Mouse (Mus musculus): ENCODE data around the gene Rab6a.
A peak's percentile ranks its signal among the peaks of the same experiment; 100 is the strongest.
"Not testable (repeated sequence)": the region's sequence is repeated elsewhere in the genome, so short reads cannot be mapped to it uniquely, and the experiment has no call there.

The Rab6a gene

DNA sequence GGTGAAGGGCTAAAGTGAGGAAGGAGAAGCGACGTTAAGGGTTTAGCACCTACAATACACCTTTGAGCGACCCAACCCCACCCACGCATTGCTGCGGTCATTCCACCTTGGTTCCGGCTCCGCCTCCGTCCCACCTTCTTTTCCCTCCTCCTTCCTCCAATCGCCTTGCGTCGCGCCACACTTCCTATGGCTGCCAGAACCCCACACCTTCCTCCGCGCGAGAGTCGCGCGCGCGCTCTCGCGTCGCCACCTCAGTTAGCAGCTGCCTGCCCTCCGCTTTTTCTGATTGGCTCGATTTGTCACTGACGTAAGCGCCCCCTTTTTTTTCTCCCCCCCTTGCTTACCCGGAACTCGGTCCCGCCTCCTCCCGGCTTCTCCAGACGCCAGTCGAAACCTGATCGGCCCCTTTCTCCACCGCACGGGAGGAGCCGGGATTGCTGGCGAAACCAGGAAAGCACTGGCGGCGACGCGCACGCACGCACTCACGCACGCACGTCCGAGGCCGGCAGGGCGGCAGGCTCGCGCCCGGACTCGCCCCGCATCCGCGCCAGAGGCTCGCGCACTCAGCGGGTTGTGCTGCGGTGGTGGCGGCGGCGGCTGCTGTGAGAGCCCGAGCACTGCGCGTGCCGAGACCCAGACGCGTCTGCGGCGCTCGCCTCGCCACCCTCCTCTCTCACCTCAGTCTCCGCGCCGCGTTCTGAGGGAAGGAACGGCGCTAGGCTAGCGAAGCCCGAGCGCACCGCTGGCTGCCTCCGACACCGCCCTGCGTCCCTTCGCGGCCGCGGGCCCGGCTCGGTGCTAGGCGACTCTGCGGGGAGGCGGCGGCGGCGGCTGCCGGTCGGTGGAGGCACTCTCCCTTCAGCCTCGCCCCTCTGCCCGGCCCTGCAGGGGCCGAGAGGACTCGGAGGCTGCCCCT, at the start of gene Rab6a:
Rab6a (plus strand) TSS at position 197 of the 916 bp plus-strand sequence.
- peak; percentile 87 to 93 for DNase-seq (ENCODE audit: low read depth in 2 of 2, low spot score in 2 of 2)

DNA sequence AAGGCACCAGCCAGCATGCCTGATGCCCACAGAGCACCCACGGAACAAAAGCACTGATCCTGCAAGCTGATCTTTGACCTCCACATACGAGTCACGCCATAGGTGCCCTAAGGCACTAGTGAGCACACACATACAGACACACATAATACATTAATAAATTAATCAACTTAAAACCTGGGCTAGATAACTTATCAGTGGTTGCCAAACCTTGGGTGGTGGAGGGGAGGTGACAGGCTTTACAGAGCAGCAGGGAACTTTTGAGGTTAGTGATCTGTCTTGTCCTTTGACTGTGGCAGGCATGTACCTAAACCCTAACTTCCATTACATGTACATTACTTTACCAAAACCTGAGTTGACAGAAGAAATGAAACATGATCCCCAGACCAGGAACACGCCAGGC, 47.9 kb upstream of the Rab6a start:
- DNase-seq (ENCODE audit: low read depth in 2 of 2, low spot score in 2 of 2) = no peak

DNA sequence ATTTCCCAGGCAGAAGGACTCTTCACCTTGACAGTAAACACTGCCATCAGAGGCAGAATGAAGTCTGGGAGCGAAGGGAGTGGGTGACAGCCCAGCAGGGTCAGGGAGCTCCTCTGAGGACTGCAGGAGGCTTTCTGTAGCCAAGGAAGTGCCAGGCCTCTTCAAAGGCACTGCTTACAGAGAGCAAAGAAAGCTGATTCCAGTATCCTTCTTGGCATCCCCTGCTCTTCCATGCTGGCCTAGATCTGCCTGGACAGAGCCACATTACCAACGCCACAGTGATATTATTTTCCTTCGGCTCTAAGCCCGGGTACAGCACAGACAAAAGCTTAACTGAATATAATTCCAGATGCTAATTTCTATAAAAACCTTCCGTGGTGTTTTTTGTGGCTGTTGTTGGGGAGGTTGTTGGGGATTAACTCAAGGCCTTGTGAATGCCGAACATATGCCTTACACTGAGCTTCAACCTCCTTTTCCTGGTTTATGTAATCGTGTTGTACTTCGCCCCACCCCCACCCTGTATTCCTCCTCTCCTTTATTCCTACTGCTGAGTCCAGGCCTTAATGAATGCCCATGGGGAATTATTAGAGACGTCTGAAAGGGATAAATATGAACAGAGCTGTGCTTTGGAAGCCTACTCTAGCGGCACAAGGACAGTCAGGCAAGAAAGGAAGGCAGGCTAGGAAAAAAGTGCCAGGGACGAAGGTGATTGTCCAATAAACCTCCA, 45.2 kb upstream of the Rab6a start:
- DNase-seq (ENCODE audit: low read depth in 2 of 2, low spot score in 2 of 2) = no peak

DNA sequence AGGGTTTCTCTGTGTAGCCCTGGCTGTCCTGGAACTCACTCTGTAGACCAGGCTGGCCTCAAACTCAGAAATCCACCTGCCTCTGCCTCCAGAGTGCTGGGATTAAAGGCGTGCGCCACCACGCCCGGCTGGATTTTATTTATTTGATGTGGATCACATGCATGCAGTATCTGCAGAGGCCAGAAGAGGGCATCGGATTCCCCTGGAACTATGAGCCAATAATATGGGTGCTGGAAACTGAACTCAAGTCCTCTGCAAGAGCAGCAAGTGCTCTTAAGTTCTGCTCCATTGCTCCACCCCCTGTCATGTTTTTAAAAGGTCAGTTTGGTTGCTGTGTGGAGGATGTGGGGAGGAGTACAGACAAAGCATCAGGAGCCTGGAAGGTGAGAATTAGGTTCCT, 40.0 kb upstream of the Rab6a start:
- not testable (repeated sequence) for DNase-seq (ENCODE audit: low read depth in 2 of 2, low spot score in 2 of 2)

DNA sequence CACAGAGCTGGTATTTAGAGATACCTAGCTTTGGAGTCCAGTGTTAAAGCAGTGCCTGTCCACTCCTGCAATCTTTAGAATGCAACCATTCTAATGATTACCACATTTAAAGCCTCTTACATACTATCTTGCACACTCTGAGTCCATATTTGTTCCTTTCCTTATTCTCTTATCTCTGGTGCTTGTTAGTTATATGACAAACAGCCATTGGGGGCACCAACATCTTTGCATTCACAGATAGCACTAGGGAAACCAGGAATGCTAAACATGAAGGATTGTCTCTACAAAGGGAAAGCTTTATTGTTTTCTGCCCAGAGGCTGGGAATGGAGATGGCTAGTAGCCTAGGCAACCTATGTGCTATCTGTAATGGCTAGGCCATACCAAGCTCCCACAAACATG, 37.3 kb upstream of the Rab6a start:
- no peak for DNase-seq (ENCODE audit: low read depth in 2 of 2, low spot score in 2 of 2)

DNA sequence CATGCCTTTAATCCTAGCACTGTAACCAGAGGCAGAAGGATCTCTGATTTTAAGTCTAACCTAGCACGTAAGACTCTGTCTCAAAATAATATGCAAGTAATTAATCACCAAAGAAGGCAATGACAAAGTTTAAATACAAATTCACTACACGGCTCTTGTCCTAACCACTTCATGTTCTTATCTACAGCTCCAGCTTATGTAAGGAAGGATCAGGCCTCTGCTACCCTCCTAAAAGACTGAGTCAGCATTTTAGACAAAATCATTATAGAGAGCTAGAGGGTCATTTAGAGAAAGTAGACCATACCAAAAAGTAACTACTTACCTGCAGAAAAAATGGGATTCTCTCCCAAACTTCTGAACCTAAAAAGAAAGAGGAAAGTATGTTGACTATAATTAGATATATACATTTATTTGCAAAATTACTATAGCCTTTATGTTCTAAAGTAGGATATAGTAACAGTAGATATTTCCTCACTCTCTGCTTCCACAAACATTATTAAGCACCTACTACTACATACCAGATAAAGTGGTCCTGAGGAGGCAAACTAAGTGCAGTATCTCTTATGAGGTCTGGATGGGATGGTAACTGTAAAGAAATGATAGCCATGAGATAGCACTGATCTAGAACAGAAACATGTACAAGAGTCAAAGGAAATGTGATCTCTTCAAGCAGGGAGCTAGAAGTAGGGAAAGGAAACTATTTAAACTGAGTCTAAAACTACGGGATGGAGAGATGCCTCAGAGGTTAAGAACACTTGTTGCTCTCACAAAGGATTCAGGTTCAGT, 36.1 kb upstream of the Rab6a start:
- no peak for DNase-seq (ENCODE audit: low read depth in 2 of 2, low spot score in 2 of 2)

DNA sequence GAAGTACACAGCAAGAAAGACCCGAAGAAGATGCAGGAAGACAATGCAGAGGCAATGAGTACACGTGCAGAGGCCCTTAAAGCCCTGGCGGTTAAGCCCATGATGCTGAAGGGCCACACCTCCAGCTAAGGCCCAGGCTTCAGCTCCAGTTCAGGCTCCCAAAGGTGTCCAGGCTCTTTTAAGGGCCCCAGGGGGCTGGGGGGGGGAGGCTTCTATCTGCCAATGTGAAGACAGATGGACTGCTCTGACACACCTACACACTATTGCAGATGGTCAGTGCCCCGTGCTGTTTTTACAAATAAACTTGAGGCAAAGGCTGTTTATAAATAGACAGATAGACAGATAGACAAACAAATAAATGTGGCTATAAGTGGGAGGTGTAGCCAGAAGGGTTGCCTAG, 35.1 kb upstream of the Rab6a start:
- DNase-seq (ENCODE audit: low read depth in 2 of 2, low spot score in 2 of 2) = no peak

DNA sequence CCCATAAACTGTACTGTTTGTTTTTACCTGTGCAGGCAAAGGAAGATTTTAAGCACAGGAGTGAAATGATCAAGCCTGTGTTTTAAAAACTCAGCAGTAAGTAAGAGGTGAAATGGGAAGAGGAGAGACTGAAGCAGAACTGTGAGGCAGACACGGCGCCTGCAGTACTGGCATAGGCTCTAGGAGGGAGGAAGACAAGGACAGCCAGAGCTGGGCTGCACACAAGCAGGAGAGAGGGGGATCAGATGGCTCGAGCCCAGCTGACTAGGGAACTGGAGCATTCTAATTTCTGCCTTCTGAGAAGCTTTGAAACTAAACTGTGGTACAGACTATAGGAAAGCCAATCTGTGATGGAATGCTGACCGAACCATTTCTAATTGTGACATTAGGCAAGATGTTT, 34.5 kb upstream of the Rab6a start:
- no peak for DNase-seq (ENCODE audit: low read depth in 2 of 2, low spot score in 2 of 2)

DNA sequence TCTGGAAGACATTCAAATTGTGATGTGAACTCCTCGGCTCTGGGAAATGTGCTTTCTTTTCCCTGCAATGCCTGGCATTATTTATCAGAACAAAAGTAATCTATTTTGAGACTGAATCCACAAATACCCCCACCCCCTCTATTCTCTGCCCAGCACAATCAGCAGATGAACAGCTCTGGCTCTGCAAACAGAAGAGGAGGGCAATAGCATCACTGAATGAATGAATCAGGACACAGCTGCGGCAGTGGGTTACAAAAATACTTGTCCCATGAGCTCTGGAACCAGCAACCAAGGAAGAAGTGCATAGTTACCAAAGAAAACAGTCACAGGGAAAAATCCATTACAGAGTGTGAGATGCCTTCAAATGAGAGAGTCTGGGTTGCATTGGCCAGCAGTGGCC, 28.4 kb upstream of the Rab6a start:
- DNase-seq (ENCODE audit: low read depth in 2 of 2, low spot score in 2 of 2) = no peak

DNA sequence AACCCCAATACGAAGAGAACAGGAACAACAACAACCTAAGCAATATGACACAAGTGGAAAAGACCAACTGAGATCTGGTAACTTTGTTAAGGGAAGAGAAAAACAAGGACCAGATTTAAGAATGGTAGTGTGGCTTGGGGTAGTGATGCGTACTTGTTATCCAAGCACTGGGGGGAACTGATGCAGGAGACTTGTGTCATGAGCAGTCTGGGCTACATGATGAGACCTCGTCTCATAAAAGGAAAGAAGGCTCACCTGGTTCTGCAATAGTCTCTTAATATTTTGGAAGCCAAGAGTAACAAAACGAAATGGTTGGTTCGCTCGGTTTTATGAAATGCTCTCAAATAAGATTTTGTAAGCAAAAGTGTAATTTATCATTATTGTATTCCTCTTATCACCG, 25.0 kb upstream of the Rab6a start:
- DNase-seq (ENCODE audit: low read depth in 2 of 2, low spot score in 2 of 2) = no peak

DNA sequence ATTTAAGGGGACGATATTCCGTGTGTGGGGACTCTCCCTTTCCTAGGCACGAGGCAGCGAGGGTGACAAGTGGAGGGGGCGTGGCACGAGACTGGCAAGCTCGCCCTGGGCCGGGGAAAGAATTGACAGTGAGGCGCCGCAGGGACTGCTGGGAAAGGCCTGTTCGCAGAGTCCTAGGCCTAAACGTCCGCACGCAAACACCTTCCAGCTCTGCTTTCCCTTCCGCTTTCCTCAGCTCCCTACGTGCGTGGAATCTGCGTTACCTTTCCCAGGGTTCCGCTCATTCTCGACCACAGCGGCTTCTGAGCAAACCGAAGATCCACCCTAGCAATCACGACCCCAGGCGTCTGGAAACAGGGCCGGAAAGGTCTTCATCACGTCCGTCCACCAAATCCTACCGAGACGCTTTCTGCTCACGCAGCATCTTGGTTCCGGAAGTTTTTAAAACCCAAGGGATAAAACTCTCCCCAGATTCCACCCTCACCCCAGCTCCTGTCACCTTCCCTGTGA, 24.4 kb upstream of the Rab6a start:
- peak; percentile 74 to 84 for DNase-seq (ENCODE audit: low read depth in 2 of 2, low spot score in 2 of 2)

DNA sequence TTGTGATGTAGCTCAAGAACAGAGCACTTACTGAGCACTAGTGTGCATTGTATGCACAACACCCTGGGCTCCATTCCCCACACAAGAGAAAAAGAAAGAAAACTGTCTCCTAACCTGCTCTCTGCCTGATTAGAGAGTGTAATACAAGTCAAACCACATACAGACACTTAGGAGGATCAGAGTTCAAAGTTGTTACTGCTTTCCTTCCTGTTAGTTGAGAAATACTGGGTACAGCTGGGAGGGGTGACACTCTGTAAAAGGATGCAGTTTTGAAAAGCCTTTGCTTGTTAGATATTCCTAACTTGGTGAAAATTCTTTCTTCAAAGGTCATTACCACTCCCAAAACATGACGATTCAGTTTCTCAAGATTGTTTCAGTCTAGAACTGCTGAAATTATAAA, 17.4 kb upstream of the Rab6a start:
- no peak for DNase-seq (ENCODE audit: low read depth in 2 of 2, low spot score in 2 of 2)

DNA sequence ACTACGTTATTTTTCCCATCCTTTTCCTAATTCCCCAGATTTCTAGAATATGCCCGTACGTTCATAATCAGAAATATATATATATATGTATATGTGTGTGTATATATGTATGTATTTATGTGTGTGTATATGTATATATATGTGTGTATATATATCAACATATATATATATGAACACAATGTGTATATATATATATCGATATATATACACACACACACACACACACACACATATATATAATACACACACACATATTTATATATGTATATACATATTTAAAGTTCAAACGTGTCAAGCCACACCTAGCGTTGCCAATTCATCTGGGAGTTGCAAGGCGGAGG, 16.7 kb upstream of the Rab6a start:
- DNase-seq (ENCODE audit: low read depth in 2 of 2, low spot score in 2 of 2) = no peak

DNA sequence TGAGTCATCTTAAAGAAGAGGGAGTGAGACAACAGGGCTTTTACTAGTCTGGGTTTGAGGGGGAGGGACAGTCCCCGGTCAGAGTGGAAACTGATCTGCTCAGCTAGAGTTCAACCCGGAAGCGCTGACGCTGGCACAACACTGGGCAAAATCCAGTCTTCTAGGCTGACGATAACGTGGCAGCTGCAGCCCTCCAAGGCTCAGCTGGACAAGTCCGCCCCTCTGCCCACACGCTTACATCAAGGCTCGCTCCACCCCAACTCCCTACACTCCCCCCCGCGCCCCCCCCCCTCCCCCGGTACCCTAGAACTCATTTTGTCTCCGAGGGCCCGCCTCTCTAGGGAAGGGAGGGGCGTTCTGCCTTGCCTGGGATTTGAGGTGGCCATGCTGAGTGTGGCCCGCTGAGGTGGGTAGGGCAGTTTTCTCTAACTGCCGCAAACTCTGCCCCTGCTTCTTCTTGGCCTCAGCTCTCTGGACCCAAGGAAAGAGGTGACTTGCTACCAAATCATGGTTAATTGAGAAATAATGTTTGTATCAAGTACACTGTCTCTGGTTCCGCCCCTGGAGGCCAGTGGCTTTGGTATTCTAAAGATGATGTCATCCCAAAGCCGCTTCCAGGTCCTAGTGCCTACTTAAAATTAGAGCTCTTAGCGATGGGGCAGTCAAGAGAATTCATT, 16.2 kb upstream of the Rab6a start:
- peak; percentile 55 to 72 for DNase-seq (ENCODE audit: low read depth in 2 of 2, low spot score in 2 of 2)

DNA sequence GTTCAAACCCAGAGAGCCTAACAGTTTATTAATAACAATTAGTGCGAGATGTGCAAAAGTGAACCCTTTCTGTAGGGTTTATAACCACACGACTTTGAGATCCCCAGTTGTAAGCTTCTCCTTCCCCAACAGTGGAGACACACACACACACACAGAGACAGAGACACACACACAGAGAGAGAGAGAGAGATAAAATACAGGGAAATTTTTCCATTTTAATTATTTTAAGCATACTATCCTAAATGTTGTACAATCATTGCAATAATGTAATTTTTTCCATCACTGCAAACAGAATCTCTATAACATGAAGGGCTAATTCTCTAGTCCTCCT, 15.7 kb upstream of the Rab6a start:
- DNase-seq (ENCODE audit: low read depth in 2 of 2, low spot score in 2 of 2) = no peak

DNA sequence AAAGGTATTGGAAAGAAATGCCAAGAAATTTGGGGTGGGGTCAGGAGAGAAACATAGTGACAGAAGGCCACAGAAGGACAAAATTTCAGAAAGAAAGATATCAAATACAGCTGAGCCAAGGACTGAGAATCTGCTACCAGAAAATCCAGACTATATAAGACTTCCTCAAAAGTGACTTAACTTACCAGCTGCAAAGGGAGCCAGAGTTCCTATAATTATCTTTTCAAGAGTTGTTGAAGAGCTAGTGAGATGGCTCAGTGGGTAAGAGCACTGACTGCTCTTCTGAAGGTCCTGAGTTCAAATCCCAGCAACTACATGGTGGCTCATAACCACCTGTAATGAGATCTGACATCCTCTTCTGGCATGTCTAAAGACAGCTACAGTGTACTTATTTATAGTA, 13.9 kb upstream of the Rab6a start:
- DNase-seq (ENCODE audit: low read depth in 2 of 2, low spot score in 2 of 2) = no peak

DNA sequence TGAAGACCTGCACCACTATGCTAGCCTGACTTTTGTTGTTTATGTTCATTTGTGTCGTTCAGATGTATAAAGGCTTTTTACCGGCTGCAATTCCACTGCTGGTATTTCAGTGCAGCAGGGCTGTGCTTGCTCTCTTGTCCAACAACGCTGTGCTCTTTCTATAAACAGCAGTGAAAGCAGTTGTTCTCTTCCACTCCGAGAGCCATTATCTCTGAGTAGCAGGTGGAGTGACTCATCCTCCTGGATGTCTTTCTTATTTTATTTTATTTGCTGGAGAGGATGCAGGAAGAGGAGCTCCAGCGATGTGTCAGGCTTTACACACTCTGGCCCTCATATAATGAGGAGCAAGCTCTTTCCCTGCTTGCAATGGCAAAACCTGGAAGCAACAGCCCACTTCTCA, 7.0 kb upstream of the Rab6a start:
- no peak for DNase-seq (ENCODE audit: low read depth in 2 of 2, low spot score in 2 of 2)

DNA sequence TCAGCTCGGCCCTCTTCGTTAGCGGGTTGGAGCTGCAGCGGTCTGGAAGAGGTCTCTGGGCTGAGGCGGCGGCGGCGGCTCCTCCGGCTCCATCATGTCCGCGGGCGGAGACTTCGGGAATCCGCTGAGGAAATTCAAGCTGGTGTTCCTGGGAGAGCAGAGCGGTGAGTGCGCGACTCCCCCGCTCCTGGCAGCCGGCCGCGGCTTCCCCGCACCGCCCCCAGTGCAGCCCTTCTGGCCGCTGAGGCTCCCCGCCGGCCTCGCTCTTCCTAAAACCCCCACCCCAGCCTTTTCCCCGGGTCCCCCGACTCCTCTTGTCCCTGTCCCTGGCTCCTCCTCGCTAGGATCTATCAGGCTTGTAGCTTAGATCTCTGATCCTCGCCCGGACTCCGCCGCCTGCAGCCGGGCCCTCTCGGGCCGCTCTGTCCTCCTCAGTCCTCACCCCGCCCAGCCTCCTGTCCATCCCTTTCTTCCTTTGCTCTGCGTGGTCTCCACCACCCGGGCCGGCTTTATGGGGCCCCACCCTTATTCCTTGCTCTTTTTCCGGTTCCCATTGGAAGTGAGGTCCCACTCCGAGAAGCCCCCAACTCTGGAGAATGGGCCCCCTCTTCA, 1.0 kb downstream of the Rab6a start, which contains the start of gene Mrpl48:
Mrpl48 (minus strand) TSS at position 172 of the 612 bp plus-strand sequence.
- DNase-seq (ENCODE audit: low read depth in 2 of 2, low spot score in 2 of 2) = peak in 1 of 2 experiments; percentile 8

DNA sequence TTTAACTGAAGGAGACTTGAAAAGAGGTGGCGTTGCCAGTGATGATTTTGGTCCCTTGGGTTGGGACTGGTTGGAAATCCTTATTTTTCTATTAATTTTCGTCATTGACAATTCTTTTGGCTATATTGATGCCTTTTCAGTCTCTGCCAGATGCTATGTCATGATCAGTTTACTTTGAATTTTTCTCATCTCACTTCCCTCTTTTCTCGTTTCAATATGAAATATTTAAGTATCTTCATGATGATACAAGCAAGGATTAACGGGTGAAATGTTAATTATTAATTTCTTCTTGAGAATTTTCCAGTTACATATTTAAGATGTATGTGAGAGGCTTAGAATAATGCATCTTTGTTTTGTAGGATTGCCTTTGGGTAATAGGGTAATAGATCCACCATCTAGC, 1.7 kb downstream of the Rab6a start:
- DNase-seq (ENCODE audit: low read depth in 2 of 2, low spot score in 2 of 2) = no peak

DNA sequence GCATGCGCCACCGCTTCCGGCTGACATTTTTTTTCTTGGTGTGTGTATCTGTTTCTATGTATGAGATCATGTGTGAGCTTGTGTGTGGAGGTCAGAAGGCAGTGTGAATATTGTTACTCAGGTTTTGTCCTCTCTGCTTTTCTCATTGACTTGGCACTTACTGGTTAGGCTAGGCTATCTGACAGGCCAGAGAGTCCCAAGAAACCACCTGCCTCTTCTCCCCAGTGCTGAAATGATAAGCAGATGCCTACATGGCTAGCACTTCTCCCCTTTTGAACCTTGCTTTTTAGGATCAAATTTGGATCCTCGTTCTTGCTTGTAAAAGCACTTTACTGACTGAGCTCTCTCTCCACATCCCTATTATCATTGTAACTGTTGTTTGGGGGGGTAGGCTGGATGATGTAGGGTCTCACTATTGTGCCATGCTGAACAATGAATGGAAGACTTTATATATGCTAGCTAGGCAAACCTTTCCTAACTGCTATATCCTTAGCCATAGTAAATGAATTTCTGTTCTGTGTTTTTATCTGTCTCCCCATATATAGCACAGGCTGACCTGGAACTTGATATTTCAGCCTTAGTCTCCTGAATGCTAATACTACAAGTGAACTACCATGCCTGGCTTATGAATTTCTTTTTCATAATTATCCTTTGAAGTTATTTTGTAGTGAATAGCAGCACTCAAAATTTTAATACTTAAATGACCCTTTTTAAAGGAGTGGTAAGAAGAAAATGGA, 9.1 kb downstream of the Rab6a start:
- no peak for DNase-seq (ENCODE audit: low read depth in 2 of 2, low spot score in 2 of 2)
